Mouse (Mus musculus): Measurements from ENCODE around the gene Rgp1.

Rgp1 gene

GRCm38 (mm10) chr4:43634621-43635374, 56.3 kb downstream of the Rgp1 start:
- no peak for DNase-seq (ENCODE audit: low read depth, low spot score)

- no peak for DNase-seq (ENCODE audit: low read depth, low spot score)
Observed at GRCm38 (mm10) chr4:43636751-43637150, 58.2 kb downstream of the Rgp1 start.

Measured in ES-CJ7 (cell line).